Mouse (Mus musculus): ENCODE data around the gene Hacd2.
A peak's percentile ranks its signal among the peaks of the same experiment; 100 is the strongest.

Hacd2 gene

GRCm38 (mm10) chr16:35113496-35113895 lies 91.3 kb downstream of the Hacd2 start:
- no peak for DNase-seq (ENCODE audit: low spot score in 2 of 2)

GRCm38 (mm10) chr16:35116328-35116956 lies 94.2 kb downstream of the Hacd2 start:
- no peak for DNase-seq (ENCODE audit: low spot score in 2 of 2)

GRCm38 (mm10) chr16:35117436-35117835 lies 95.2 kb downstream of the Hacd2 start:
- DNase-seq (ENCODE audit: low spot score in 2 of 2) = no peak

GRCm38 (mm10) chr16:35120603-35121002 lies 98.4 kb downstream of the Hacd2 start:
- no peak for DNase-seq (ENCODE audit: low spot score in 2 of 2)

- no peak for DNase-seq (ENCODE audit: low spot score in 2 of 2)
These were observed 105.0 kb downstream of the Hacd2 start for GRCm38 (mm10) chr16:35127270-35127669.

- DNase-seq (ENCODE audit: low spot score in 2 of 2) = no peak
These were observed 107.9 kb downstream of the Hacd2 start for GRCm38 (mm10) chr16:35130172-35130571.

GRCm38 (mm10) chr16:35139416-35139815 lies 117.2 kb downstream of the Hacd2 start:
- no peak for DNase-seq (ENCODE audit: low spot score in 2 of 2)

GRCm38 (mm10) chr16:35139873-35140619 lies 117.8 kb downstream of the Hacd2 start:
- no peak for DNase-seq (ENCODE audit: low spot score in 2 of 2)

- no peak for DNase-seq (ENCODE audit: low spot score in 2 of 2)
These were observed 118.4 kb downstream of the Hacd2 start for GRCm38 (mm10) chr16:35140620-35140975.

- no peak for DNase-seq (ENCODE audit: low spot score in 2 of 2)
These were observed 119.6 kb downstream of the Hacd2 start for GRCm38 (mm10) chr16:35141839-35142238.

GRCm38 (mm10) chr16:35146153-35146552 lies 123.9 kb downstream of the Hacd2 start:
- no peak for DNase-seq (ENCODE audit: low spot score in 2 of 2)

GRCm38 (mm10) chr16:35153146-35153755 lies 131.0 kb downstream of the Hacd2 start:
- peak in 1 of 2 experiments; percentile 11 for DNase-seq (ENCODE audit: low spot score in 2 of 2)

GRCm38 (mm10) chr16:35154245-35154640 lies 132.0 kb downstream of the Hacd2 start:
- peak in 1 of 2 experiments; percentile 9 for DNase-seq (ENCODE audit: low spot score in 2 of 2)

- DNase-seq (ENCODE audit: low spot score in 2 of 2) = peak in 1 of 2 experiments; percentile 13
These were observed 132.6 kb downstream of the Hacd2 start, which contains the start of gene Adcy5 for GRCm38 (mm10) chr16:35154641-35155390. TSS of gene Adcy5 (plus strand) at chr16:35154877.

GRCm38 (mm10) chr16:35155391-35156305 lies 133.4 kb downstream of the Hacd2 start:
- DNase-seq (ENCODE audit: low spot score in 2 of 2) = peak; percentile 14 to 42

GRCm38 (mm10) chr16:35156306-35156695 lies 134.1 kb downstream of the Hacd2 start:
- DNase-seq (ENCODE audit: low spot score in 2 of 2) = peak; percentile 15 to 36

- DNase-seq (ENCODE audit: low spot score in 2 of 2) = no peak
These were observed 134.6 kb downstream of the Hacd2 start for GRCm38 (mm10) chr16:35156832-35157231.
